Mouse (Mus musculus) layer of hippocampus, postnatal 14 days (tissue): ENCODE results near the gene Slc22a8. TPM values are rescaled to one million over a fixed set of nuclear protein-coding genes. Genes with fewer than 3 reads are reported as not detected.

ENCODE experiments used
- total RNA-seq, 2 experiments: library from RNA; stranded (reverse); gene quantifications; 2 replicates each; pipeline ENCODE4 v1.2.3; 2021

Slc22a8 gene
- total RNA-seq, 2 experiments from 2014 or later: 17.9 to 18.8 TPM

Other genes with a start within 250 kb of the Slc22a8 start
- not detected for gene Slc22a30, start 186.1 kb upstream of the Slc22a8 start, total RNA-seq
- gene Slc22a6, start 26.8 kb downstream of the Slc22a8 start, total RNA-seq: 1 to 10 TPM; 1.6 to 3.3 TPM
- 100 to 1,000 TPM; 162 to 166 TPM for gene Chrm1, start 72.5 kb downstream of the Slc22a8 start, total RNA-seq
- 100 to 1,000 TPM; 188 to 200 TPM for gene Slc3a2, start 132.1 kb downstream of the Slc22a8 start, total RNA-seq
- 10 to 100 TPM; 39.9 to 47.9 TPM for gene Wdr74, start 144.6 kb downstream of the Slc22a8 start, total RNA-seq
- 1 to 10 TPM; 1.8 to 2.0 TPM for gene 1700092M07Rik, start 149.5 kb downstream of the Slc22a8 start, total RNA-seq
- 10 to 100 TPM; 64.5 to 71.4 TPM for gene Stx5a, start 150.2 kb downstream of the Slc22a8 start, total RNA-seq
- gene Nxf1, start 165.8 kb downstream of the Slc22a8 start, total RNA-seq: 10 to 100 TPM; 79.3 to 91.9 TPM
- 100 to 1,000 TPM; 101 to 108 TPM for gene Tmem223, start 179.7 kb downstream of the Slc22a8 start, total RNA-seq
- 10 to 100 TPM; 10.1 to 12.0 TPM for gene Tmem179b, start 183.2 kb downstream of the Slc22a8 start, total RNA-seq
- 10 to 100 TPM; 14.1 to 15.0 TPM for gene Taf6l, start 195.2 kb downstream of the Slc22a8 start, total RNA-seq
- gene Polr2g, start 207.3 kb downstream of the Slc22a8 start, total RNA-seq: 100 to 1,000 TPM; 119 TPM
- 1 to 10 TPM; 4.3 TPM for gene Zbtb3, start 211.3 kb downstream of the Slc22a8 start, total RNA-seq
- gene Ttc9c, start 228.1 kb downstream of the Slc22a8 start, total RNA-seq: 10 to 100 TPM; 29.8 to 32.1 TPM
- 100 to 1,000 TPM in 1 of 2 experiments, 10 to 100 TPM in 1; 99.4 to 103 TPM for gene Hnrnpul2, start 228.8 kb downstream of the Slc22a8 start, total RNA-seq
- gene AC129217.1, start 238.5 kb downstream of the Slc22a8 start, total RNA-seq: 1 to 10 TPM in 1 of 2 experiments, not detected in 1; 4.4 TPM
- 100 to 1,000 TPM in 1 of 2 experiments, 10 to 100 TPM in 1; 96.2 to 107 TPM for gene Bscl2, start 246.2 kb downstream of the Slc22a8 start, total RNA-seq
- 100 to 1,000 TPM; 220 to 243 TPM for gene Gng3, start 247.9 kb downstream of the Slc22a8 start, total RNA-seq